Mouse (Mus musculus) MEL (cell line): ENCODE measurements at regions not wholly inside any gene's neighbourhood (a gene's known extent, or its start where the extent isn't known, plus 50 kb on each side); places are given as distances from the start of the nearest gene placed in this dataset.

Experiments
- DNase-seq: peaks from one replicate; pipeline ENCODE4 v3.0.0; 2011; ENCODE audit warnings: low read depth, low spot score
- H3K27ac ChIP-seq: 2 replicates; pipeline ENCODE4 v1.5.1; 2012; ENCODE audit warnings: low read depth, mild to moderate bottlenecking, control low read depth, low read length, moderate library complexity; ENCODE audit not compliant: control insufficient read depth
- H3K27me3 ChIP-seq, 2 experiments: fragments of 150-350 bp in 1 of 2; sonication (generic) in 1 of 2; 2 replicates each; pipeline ENCODE4 v1.6.1; 2012; ENCODE audit warnings: low read length in 2 of 2, mild to moderate bottlenecking in 2 of 2, improper control_type of control experiment in 1 of 2, moderate library complexity in 1 of 2; ENCODE audit not compliant: insufficient read depth in 2 of 2, control insufficient read depth in 1 of 2
- H3K36me3 ChIP-seq, 2 experiments: 2 replicates each; pipeline ENCODE4 v1.6.1; 2012 to 2014; ENCODE audit warnings: low read length in 2 of 2, improper control_type of control experiment in 1 of 2, inconsistent platforms in 1 of 2, mild to moderate bottlenecking in 1 of 2; ENCODE audit not compliant: insufficient read depth in 2 of 2, control insufficient read depth in 1 of 2
- H3K4me1 ChIP-seq, 2 experiments: fragments of 150-350 bp in 1 of 2; sonication (generic) in 1 of 2; 2 replicates each; pipeline ENCODE4 v1.6.1; 2012; ENCODE audit warnings: low read length in 2 of 2, improper control_type of control experiment in 1 of 2, mild to moderate bottlenecking in 1 of 2; ENCODE audit not compliant: insufficient read depth in 2 of 2, control insufficient read depth in 1 of 2
- H3K4me3 ChIP-seq, 2 experiments: fragments of 150-350 bp in 1 of 2; sonication (generic) in 1 of 2; 2 replicates each; pipeline ENCODE4 v1.5.1; 2012; ENCODE audit warnings: low read depth in 2 of 2, low read length in 2 of 2, mild to moderate bottlenecking in 2 of 2, moderate library complexity in 2 of 2, control low read depth in 1 of 2, improper control_type of control experiment in 1 of 2; ENCODE audit not compliant: control insufficient read depth in 1 of 2, insufficient read depth in 1 of 2
- H3K79me2 ChIP-seq: 2 replicates; pipeline ENCODE4 v1.6.1; 2012; ENCODE audit warnings: mild to moderate bottlenecking, low read length, moderate library complexity; ENCODE audit not compliant: control insufficient read depth, poor library complexity, insufficient read depth
- H3K9ac ChIP-seq: 2 replicates; pipeline ENCODE4 v1.6.1; 2012; ENCODE audit warnings: low read depth, mild to moderate bottlenecking, control low read depth, low read length, moderate library complexity; ENCODE audit not compliant: control insufficient read depth, poor library complexity, severe bottlenecking
- H3K9me3 ChIP-seq: fragments of 150-350 bp; sonication (generic); replicated peaks from 2 replicates; pipeline ENCODE4 v1.6.1; 2012; ENCODE audit warnings: mild to moderate bottlenecking, low read length, improper control_type of control experiment, moderate library complexity; ENCODE audit not compliant: insufficient read depth
- CHD1 ChIP-seq: IDR thresholded peaks from 2 replicates; pipeline ENCODE4 v1.6.1; 2012; ENCODE audit warnings: low read depth, mild to moderate bottlenecking, inconsistent platforms, low read length, improper control_type of control experiment
- ELF1 ChIP-seq: IDR thresholded peaks from 2 replicates; pipeline ENCODE4 v1.6.1; 2014; ENCODE audit warnings: low read depth, mild to moderate bottlenecking, inconsistent platforms, low read length, improper control_type of control experiment, moderate library complexity
- EP300 ChIP-seq, 2 experiments: IDR thresholded peaks; 2 replicates each; pipeline ENCODE4 v1.6.1; 2011; ENCODE audit warnings: improper control_type of control experiment in 2 of 2, low read length in 2 of 2, low read depth in 1 of 2, mild to moderate bottlenecking in 1 of 2
- GABPA ChIP-seq: IDR thresholded peaks from 2 replicates; pipeline ENCODE4 v1.6.1; 2012; ENCODE audit warnings: low read depth, mild to moderate bottlenecking, inconsistent platforms, low read length, improper control_type of control experiment, moderate library complexity
- HCFC1 ChIP-seq: IDR thresholded peaks from 2 replicates; pipeline ENCODE4 v1.6.1; 2012; ENCODE audit warnings: low read depth, mild to moderate bottlenecking, inconsistent platforms, low read length, improper control_type of control experiment, moderate library complexity
- KAT2A ChIP-seq: conservative IDR thresholded peaks from 2 replicates; pipeline ENCODE4 v1.6.1; 2012; ENCODE audit warnings: low read depth, low read length, improper control_type of control experiment, inconsistent platforms
- MXI1 ChIP-seq: IDR thresholded peaks from 2 replicates; pipeline ENCODE4 v1.6.1; 2011; ENCODE audit warnings: mild to moderate bottlenecking, low read depth, low read length, improper control_type of control experiment
- MYB ChIP-seq: IDR thresholded peaks from 2 replicates; pipeline ENCODE4 v1.6.1; 2011; ENCODE audit warnings: mild to moderate bottlenecking, low read depth, low read length, improper control_type of control experiment
- NELFE ChIP-seq: IDR thresholded peaks from 2 replicates; pipeline ENCODE4 v1.6.1; 2011; ENCODE audit warnings: low read depth, low read length, improper control_type of control experiment
- POLR2A ChIP-seq, 2 experiments: IDR thresholded peaks; 2 replicates each; pipeline ENCODE4 v1.6.1; 2011 to 2012; ENCODE audit warnings: low read length in 2 of 2, mild to moderate bottlenecking in 2 of 2, control low read depth in 1 of 2, improper control_type of control experiment in 1 of 2, low read depth in 1 of 2, moderate library complexity in 1 of 2; ENCODE audit not compliant: control insufficient read depth in 1 of 2, insufficient read depth in 1 of 2, poor library complexity in 1 of 2
- POLR2AphosphoS2 ChIP-seq: IDR thresholded peaks from 2 replicates; pipeline ENCODE4 v1.6.1; 2011; ENCODE audit warnings: low read length, improper control_type of control experiment
- POLR2AphosphoS5 ChIP-seq: IDR thresholded peaks from 2 replicates; pipeline ENCODE4 v1.6.1; 2012; ENCODE audit warnings: low read depth, borderline replicate concordance, mild to moderate bottlenecking, inconsistent platforms, low read length, moderate library complexity, mixed read lengths
- RAD21 ChIP-seq: IDR thresholded peaks from 2 replicates; pipeline ENCODE4 v1.6.1; 2011; ENCODE audit warnings: mild to moderate bottlenecking, low read depth, low read length, improper control_type of control experiment
- SIN3A ChIP-seq: IDR thresholded peaks from 2 replicates; pipeline ENCODE4 v1.6.1; 2012; ENCODE audit warnings: low read length, improper control_type of control experiment, inconsistent platforms
- SMC3 ChIP-seq: IDR thresholded peaks from 2 replicates; pipeline ENCODE4 v1.6.1; 2011; ENCODE audit warnings: low read depth, low read length, improper control_type of control experiment
- TBP ChIP-seq: IDR thresholded peaks from 2 replicates; pipeline ENCODE4 v1.8.0; 2011; ENCODE audit warnings: low read depth, low read length, improper control_type of control experiment
- USF2 ChIP-seq, 2 experiments: IDR thresholded peaks; 2 replicates each; pipeline ENCODE4 v1.6.1; 2011 to 2012; ENCODE audit warnings: improper control_type of control experiment in 2 of 2, low read length in 2 of 2, borderline replicate concordance in 1 of 2, inconsistent platforms in 1 of 2, low read depth in 1 of 2, mild to moderate bottlenecking in 1 of 2; ENCODE audit not compliant: insufficient read depth in 1 of 2
- ZC3H11A ChIP-seq: IDR thresholded peaks from 2 replicates; pipeline ENCODE4 v1.6.1; 2012; ENCODE audit warnings: low read depth, mild to moderate bottlenecking, inconsistent platforms, low read length, improper control_type of control experiment
- ZKSCAN1 ChIP-seq: IDR thresholded peaks from 2 replicates; pipeline ENCODE4 v1.6.1; 2012; ENCODE audit warnings: low read depth, mild to moderate bottlenecking, inconsistent platforms, low read length, improper control_type of control experiment, moderate library complexity
- ZMIZ1 ChIP-seq: IDR thresholded peaks from 2 replicates; pipeline ENCODE4 v1.6.1; 2012; ENCODE audit warnings: low read depth, mild to moderate bottlenecking, inconsistent platforms, low read length, improper control_type of control experiment, moderate library complexity
- ZNF384 ChIP-seq: IDR thresholded peaks from 2 replicates; pipeline ENCODE4 v1.6.1; 2012; ENCODE audit warnings: low read depth, mild to moderate bottlenecking, inconsistent platforms, low read length, improper control_type of control experiment

DNA sequence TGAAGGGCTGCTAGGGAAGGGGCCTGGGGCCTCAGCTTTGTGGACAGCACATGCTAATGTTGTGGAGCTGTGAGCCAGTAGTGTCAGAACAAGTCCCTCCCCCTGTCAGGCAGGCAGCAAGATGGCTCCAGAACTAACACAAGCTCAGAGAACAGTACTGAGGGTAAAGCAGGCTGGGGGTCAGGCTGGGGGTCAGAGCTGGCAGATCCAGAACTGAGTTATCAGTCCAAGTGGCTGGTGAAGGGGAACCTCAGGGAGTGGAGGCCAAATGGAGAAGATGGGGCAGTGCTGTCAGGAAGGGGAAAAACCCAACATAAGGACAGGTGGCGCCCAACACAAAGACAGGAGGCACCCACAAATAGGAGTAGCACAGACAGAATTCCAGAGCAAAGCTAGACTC is 985.1 kb downstream of the 4930447A16Rik start:
- Histone ChIP-seq H3K27me3 (peaks cover 0 to 1% of the 10 kb centered on the region in 2 experiments; a peak in 1 of 4 replicates), H3K4me1 (peaks cover 0 to 10% of the 10 kb centered on the region in 2 experiments; a peak in 3 of 4 replicates), H3K9ac (no peak overlapping the region), H3K4me3 (no peak overlapping the region), H3K36me3 (peaks cover 0 to 9% of the 10 kb centered on the region in 2 experiments; a peak in 2 of 4 replicates), H3K79me2 (no peaks in the 10 kb centered on the region), H3K9me3 (no peaks in the 10 kb centered on the region)
- TF ChIP-seq ELF1: no peak
- no peak for TF ChIP-seq HCFC1
- TF ChIP-seq SIN3A: no peak
- no peak for TF ChIP-seq CHD1
- TF ChIP-seq ZKSCAN1: no peak
- no peak for TF ChIP-seq ZMIZ1
- no peak for TF ChIP-seq RAD21
- no peak for TF ChIP-seq ZC3H11A
- TF ChIP-seq POLR2AphosphoS2: no peak
- TF ChIP-seq MXI1: no peak
- no peak for TF ChIP-seq KAT2A
- TF ChIP-seq USF2 (IDR thresholded peaks at IDR 0.05; ENCODE audit: borderline replicate concordance in 1 of 2, insufficient read depth in 1 of 2, low read depth in 1 of 2, low read length in 2 of 2): no peak
- no peak for TF ChIP-seq POLR2A (IDR thresholded peaks at IDR 0.05; ENCODE audit: control insufficient read depth in 1 of 2, insufficient read depth in 1 of 2, low read depth in 1 of 2, low read length in 2 of 2, poor library complexity in 1 of 2)
- no peak for TF ChIP-seq TBP
- TF ChIP-seq, all 39 proteins: peak for 0
- H3K27ac ChIP-seq: no peak overlapping the region
- no peak for DNase-seq

GRCm38 (mm10) chr15:38412481-38412880 is 987.1 kb downstream of the 4930447A16Rik start:
- DNase-seq: no peak
- Histone ChIP-seq H3K27me3 (peaks cover 0 to 1% of the 10 kb centered on the region in 2 experiments; a peak in 1 of 4 replicates), H3K4me3 (no peak overlapping the region), H3K9ac (no peak overlapping the region), H3K4me1 (no peaks in the 10 kb centered on the region), H3K36me3 (no peaks in the 10 kb centered on the region), H3K79me2 (no peaks in the 10 kb centered on the region), H3K9me3 (no peaks in the 10 kb centered on the region), H3K27ac (no peak overlapping the region)
- TF ChIP-seq ZC3H11A (no peak), POLR2AphosphoS5 (no peak), SMC3 (no peak), USF2 (IDR thresholded peaks at IDR 0.05; ENCODE audit: borderline replicate concordance in 1 of 2, insufficient read depth in 1 of 2, low read depth in 1 of 2, low read length in 2 of 2) (no peak), ZKSCAN1 (no peak), KAT2A (no peak), ZNF384 (no peak), POLR2A (IDR thresholded peaks at IDR 0.05; ENCODE audit: control insufficient read depth in 1 of 2, insufficient read depth in 1 of 2, low read depth in 1 of 2, low read length in 2 of 2, poor library complexity in 1 of 2) (no peak), RAD21 (no peak), EP300 (IDR thresholded peaks at IDR 0.05; ENCODE audit: low read depth in 1 of 2, low read length in 2 of 2) (no peak), SIN3A (no peak), NELFE (no peak), TBP (no peak), MYB (no peak), HCFC1 (no peak), GABPA (no peak), ZMIZ1 (no peak)
